Mouse (Mus musculus) embryonic facial prominence, embryonic 11.5 days (tissue): Measurements from ENCODE around the gene Tecpr2. TPM values are rescaled to one million over a fixed set of nuclear protein-coding genes. Genes with fewer than 3 reads are reported as not detected.

Experiments
- ATAC-seq: fragments of 200-750 bp; cut with Nextera tagmentation; replicated peaks from 2 replicates; pipeline ENCODE4 v1.8.0; 2017; ENCODE audit warnings: low read depth; ENCODE audit not compliant: insufficient number of reproducible peaks, low FRiP score, low TSS enrichment
- DNase-seq: peaks from one replicate; pipeline ENCODE4 v3.0.0-alpha.2; 2015; ENCODE audit warnings: low spot score
- H3K27ac ChIP-seq: fragments of 300-500 bp; sonication (generic); replicated peaks from 2 replicates; pipeline ENCODE4 v1.5.1; 2014; ENCODE audit warnings: mild to moderate bottlenecking, low read depth, low read length, control low read depth
- H3K27me3 ChIP-seq: fragments of 300-500 bp; sonication (generic); 2 replicates; pipeline ENCODE4 v1.6.1; 2014; ENCODE audit warnings: mild to moderate bottlenecking, low read length, moderate library complexity, mixed read lengths; ENCODE audit not compliant: control insufficient read depth, insufficient read depth
- H3K36me3 ChIP-seq: fragments of 300-500 bp; sonication (generic); replicated peaks from 2 replicates; pipeline ENCODE4 v1.6.1; 2014; ENCODE audit warnings: low read depth, mild to moderate bottlenecking, low read length, moderate library complexity, mixed read lengths; ENCODE audit not compliant: control insufficient read depth, insufficient read depth
- H3K4me1 ChIP-seq: fragments of 300-500 bp; sonication (generic); 2 replicates; pipeline ENCODE4 v1.6.1; 2014; ENCODE audit warnings: low read length, mixed read lengths; ENCODE audit not compliant: control insufficient read depth, insufficient read depth
- H3K4me2 ChIP-seq: fragments of 300-500 bp; sonication (generic); 2 replicates; pipeline ENCODE4 v1.6.1; 2014; ENCODE audit warnings: low read depth, mild to moderate bottlenecking, control low read depth, low read length, moderate library complexity
- H3K4me3 ChIP-seq: fragments of 300-500 bp; sonication (generic); 2 replicates; pipeline ENCODE4 v1.5.1; 2014; ENCODE audit warnings: low read depth, low read length, control low read depth
- H3K9ac ChIP-seq: fragments of 300-500 bp; sonication (generic); replicated peaks from 2 replicates; pipeline ENCODE4 v1.6.1; 2014; ENCODE audit warnings: mild to moderate bottlenecking, control low read depth, low read length
- H3K9me3 ChIP-seq: fragments of 300-500 bp; sonication (generic); replicated peaks from 2 replicates; pipeline ENCODE4 v1.6.1; 2016; ENCODE audit warnings: mild to moderate bottlenecking, low read length, inconsistent platforms, mixed read lengths; ENCODE audit not compliant: control insufficient read depth
- WGBS: fragments of 180-500 bp; shearing (Covaris S2); extraction: QIAGEN DNeasy Blood & Tissue Kit; methylation state at CpG from one replicate; pipeline ENCODE4 v1.1.7; 2014; 5-methylcytosine and 5-hydroxymethylcytosine counted together
- polyA plus RNA-seq: library from polyadenylated mRNA; unstranded; fragments of >200 nt; fragmentation: Nextera tagmentation; extraction: Ambion mirVana; gene quantifications from 2 replicates; pipeline ENCODE4 v1.2.1, GENCODE M21; 2014

Gene Tecpr2
- polyA plus RNA-seq, 1 experiment from 2014 or later, result 2.5 TPM

GRCm38 (mm10) chr12:110976589-110977344 lies 87.7 kb downstream of the Tecpr2 start:
- Histone ChIP-seq H3K4me1 (no peaks in the 10 kb centered on the region), H3K9me3 (no peaks in the 10 kb centered on the region), H3K4me2 (0 out of 2 replicates have a peak overlapping the region, but pooled peaks have one; percentile 7), H3K4me3 (no peak overlapping the region), H3K9ac (no peak overlapping the region), H3K27ac (no peak overlapping the region), H3K36me3 (peaks cover 7% of the 10 kb centered on the region), H3K27me3 (no peaks in the 10 kb centered on the region)
- WGBS, result 91% methylated on average over 60 of the region's 60 CpGs
- DNase-seq (no peak), ATAC-seq (no peak)

DNA sequence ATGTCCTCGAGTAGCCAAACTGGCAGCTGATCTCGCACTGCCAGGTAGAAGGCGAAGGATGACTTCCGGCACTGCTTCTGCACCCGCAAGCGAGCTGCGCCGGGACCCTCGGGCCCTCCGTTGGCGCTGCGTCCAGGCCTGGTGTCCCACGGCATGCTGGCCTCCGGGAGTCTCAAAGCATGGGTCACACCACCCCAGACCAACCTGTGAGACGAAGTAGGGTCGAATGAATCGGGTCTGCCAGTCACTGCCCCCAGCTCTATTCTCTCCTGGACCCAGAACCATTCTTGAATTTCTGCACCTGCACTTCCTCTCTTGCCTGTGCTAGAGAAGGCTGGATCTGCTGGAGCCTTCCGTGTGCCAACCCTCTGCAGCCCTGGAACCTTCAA lies 88.3 kb downstream of the Tecpr2 start:
- no peak overlapping the region for H3K4me3 ChIP-seq
- no peak for DNase-seq

DNA sequence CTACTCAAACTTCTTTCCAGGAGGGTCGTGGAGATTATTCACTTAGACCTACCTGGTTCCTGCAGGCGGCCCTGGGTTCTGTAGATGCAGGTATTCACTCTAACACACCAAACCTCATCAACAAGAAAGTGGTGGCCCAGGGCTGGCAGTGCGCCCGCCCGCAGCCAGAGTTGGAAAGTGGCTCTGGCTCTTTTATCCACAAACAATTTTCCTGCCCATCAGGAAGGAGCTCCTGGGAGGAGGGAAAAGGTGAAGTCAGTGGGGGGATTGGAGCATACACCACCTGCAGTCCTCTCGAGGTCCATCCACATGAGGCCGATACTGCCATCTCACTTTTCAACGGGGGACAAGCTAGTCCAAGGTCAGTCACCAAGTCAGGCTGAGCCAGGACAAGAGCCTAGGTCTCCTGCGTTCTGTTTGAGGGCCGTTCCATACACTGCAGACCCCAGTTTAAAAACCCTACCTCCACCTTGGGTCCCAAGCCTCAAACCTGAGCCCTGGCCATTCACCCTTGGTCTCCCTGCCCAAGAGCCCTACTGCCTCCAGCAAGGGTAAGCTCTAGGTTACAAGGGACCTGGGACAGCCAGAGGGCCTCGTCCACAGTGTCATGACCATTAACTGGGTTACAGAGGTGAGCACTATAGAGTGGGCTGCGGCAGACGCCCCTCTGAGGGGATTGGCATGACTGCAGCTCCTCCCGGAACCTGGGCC lies 89.0 kb downstream of the Tecpr2 start:
- H3K9me3 ChIP-seq, result no peaks in the 10 kb centered on the region
- WGBS, result 46% methylated on average over 14 of the region's 14 CpGs
- no peaks in the 10 kb centered on the region for H3K4me1 ChIP-seq
- no peak; the same call in 1 of the 2 replicates for ATAC-seq
- DNase-seq, result no peak
- H3K27me3 ChIP-seq, result no peaks in the 10 kb centered on the region
- H3K27ac ChIP-seq, result no peak overlapping the region
- peak overlapping the region; percentile 82 for H3K9ac ChIP-seq
- H3K4me2 ChIP-seq, result peak overlapping the region; percentile 98
- peaks cover 7% of the 10 kb centered on the region for H3K36me3 ChIP-seq
- H3K4me3 ChIP-seq, result peak overlapping the region; percentile 85

More for the DNA sequence above, 88.3 kb downstream of the Tecpr2 start:
- no peaks in the 10 kb centered on the region for H3K9me3 ChIP-seq
- ATAC-seq, result no peak
- H3K27ac ChIP-seq, result no peak overlapping the region
- H3K27me3 ChIP-seq, result no peaks in the 10 kb centered on the region
- WGBS, result 95% methylated on average over 18 of the region's 18 CpGs
- 0 out of 2 replicates have a peak overlapping the region, but pooled peaks have one; percentile 7 for H3K4me2 ChIP-seq
- H3K4me1 ChIP-seq, result no peaks in the 10 kb centered on the region
- H3K36me3 ChIP-seq, result peaks cover 7% of the 10 kb centered on the region
- no peak overlapping the region for H3K9ac ChIP-seq

GRCm38 (mm10) chr12:110978607-110979406 lies 89.7 kb downstream of the Tecpr2 start, which contains the start of gene Ankrd9:
Gene Ankrd9, minus strand, starts transcription at chr12:110979040.
- peak within 1 kb of the TSS; percentile 98 for H3K4me2 ChIP-seq
- H3K4me3 ChIP-seq, result peak within 1 kb of the TSS; percentile 85
- H3K36me3 ChIP-seq, result peaks cover 7% of the 10 kb centered on the region
- peak; percentile 95 for ATAC-seq
- peak within 1 kb of the TSS; percentile 82 for H3K9ac ChIP-seq
- H3K27ac ChIP-seq, result no peak within 1 kb of the TSS
- peak; percentile 98 for DNase-seq
- H3K27me3 ChIP-seq, result no peaks in the 10 kb centered on the region
- no peaks in the 10 kb centered on the region for H3K9me3 ChIP-seq
- under 1% methylated on average over 61 of the region's 90 CpGs for WGBS
- H3K4me1 ChIP-seq, result no peaks in the 10 kb centered on the region

GRCm38 (mm10) chr12:110979808-110980207 lies 90.7 kb downstream of the Tecpr2 start:
- H3K9ac ChIP-seq, result no peak overlapping the region; the same call in 1 of the 2 replicates
- no peak overlapping the region for H3K4me3 ChIP-seq
- DNase-seq, result no peak
- no peaks in the 10 kb centered on the region for H3K4me1 ChIP-seq
- H3K36me3 ChIP-seq, result peaks cover 7% of the 10 kb centered on the region
- H3K4me2 ChIP-seq, result peak overlapping the region; percentile 98; the same call in 1 of the 2 replicates
- no peaks in the 10 kb centered on the region for H3K9me3 ChIP-seq
- 82% methylated on average over 3 of the region's 3 CpGs for WGBS
- no peaks in the 10 kb centered on the region for H3K27me3 ChIP-seq
- no peak overlapping the region for H3K27ac ChIP-seq
- ATAC-seq, result no peak

GRCm38 (mm10) chr12:110981736-110982135 lies 92.7 kb downstream of the Tecpr2 start:
- WGBS, result 61% methylated on average over 3 of the region's 3 CpGs
- H3K9ac ChIP-seq, result no peak overlapping the region
- peaks cover 3% of the 10 kb centered on the region for H3K36me3 ChIP-seq
- H3K9me3 ChIP-seq, result no peaks in the 10 kb centered on the region
- no peaks in the 10 kb centered on the region for H3K27me3 ChIP-seq
- no peak for ATAC-seq
- H3K27ac ChIP-seq, result no peak overlapping the region
- H3K4me3 ChIP-seq, result no peak overlapping the region
- H3K4me2 ChIP-seq, result no peak overlapping the region
- no peak for DNase-seq
- H3K4me1 ChIP-seq, result no peaks in the 10 kb centered on the region

DNA sequence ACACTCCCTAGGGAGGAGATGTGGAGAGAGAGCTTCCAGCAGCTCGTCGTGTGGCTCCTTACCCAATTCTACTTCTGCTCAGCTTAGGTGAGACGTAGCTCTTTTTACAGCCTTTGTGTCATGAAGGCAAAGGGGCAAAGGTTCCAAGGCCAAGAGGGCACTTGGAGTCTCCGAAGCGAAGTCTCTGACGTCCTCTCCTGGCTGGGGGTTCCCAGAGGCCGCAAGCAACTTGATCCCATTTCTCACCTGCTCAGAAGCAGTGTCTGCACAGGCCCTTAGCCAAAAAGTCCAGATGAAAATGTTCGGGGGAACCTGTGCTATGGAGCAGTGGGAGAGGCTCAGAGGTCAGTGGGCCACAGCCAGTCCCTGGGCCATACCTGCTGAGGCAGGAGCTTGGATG lies 94.0 kb downstream of the Tecpr2 start:
- Histone ChIP-seq H3K4me2 (no peak overlapping the region), H3K9ac (no peak overlapping the region), H3K27me3 (no peaks in the 10 kb centered on the region), H3K4me3 (no peak overlapping the region), H3K36me3 (no peaks in the 10 kb centered on the region), H3K27ac (no peak overlapping the region), H3K9me3 (no peaks in the 10 kb centered on the region), H3K4me1 (no peaks in the 10 kb centered on the region)
- WGBS, result 75% methylated on average over 8 of the region's 8 CpGs
- ATAC-seq (no peak), DNase-seq (no peak)
